Mouse (Mus musculus) leukemia stem cell, adult 10-12 weeks (primary cell): ENCODE measurements around the gene Psmc2. TPM values are rescaled to one million over a fixed set of nuclear protein-coding genes. Genes with fewer than 3 reads are reported as not detected.

Experiments used
- polyA plus RNA-seq: library from polyadenylated mRNA; stranded (reverse); fragments of >175 nt; gene quantifications from 2 replicates; pipeline ENCODE4 v1.2.3, GENCODE M21; 2012; ENCODE audit warnings: low replicate concordance

Gene Psmc2
- 4.0 and 13.4 TPM in 2 replicates for polyA plus RNA-seq

GRCm38 (mm10) chr5:21785053-21785452 lies at the start of gene Psmc2, which contains the start of gene Dnajc2:
Gene Psmc2 (plus strand): TSS chr5:21785283.
Gene Dnajc2 (minus strand): TSS chr5:21785251.

DNA sequence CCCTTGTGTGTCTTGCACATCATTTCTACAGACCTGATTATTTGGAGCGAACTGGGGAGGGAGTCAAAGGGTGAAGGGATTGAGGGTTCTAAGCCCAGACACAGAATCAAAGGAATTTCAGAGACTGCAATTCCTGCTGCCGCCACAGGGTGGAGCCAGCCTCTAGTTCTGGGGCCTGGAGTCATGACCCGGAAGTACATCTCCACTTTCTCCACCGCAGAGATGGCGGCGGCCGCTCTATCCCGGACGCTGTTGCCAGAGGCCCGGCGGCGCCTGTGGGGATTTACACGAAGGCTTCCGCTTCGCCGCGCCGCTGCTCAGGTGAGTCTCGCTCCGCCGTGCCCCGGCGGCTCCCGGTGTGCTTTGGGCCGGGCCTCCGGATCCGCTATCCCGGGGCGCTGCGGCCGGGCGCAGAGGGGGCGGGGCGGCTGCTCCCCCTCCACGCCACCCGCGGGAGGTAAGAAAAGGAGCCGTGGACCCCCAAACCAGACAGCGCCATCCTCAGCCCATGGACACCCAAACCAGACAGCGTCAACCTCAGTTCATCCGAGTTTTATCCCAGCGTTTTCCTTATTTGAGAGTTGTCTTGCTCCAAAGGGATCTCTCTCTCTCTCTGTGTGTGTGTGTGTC lies 48.0 kb upstream of the Psmc2 start, which contains the start of gene Pmpcb:
Gene Pmpcb (plus strand): TSS at position 186 of the 630 bp plus-strand sequence.

Other genes starting within 250 kb of the Psmc2 start
- not detected in 2 replicates for gene Lrrc17, start 241.7 kb upstream of the Psmc2 start, polyA plus RNA-seq
- gene Fbxl13, start 139.6 kb upstream of the Psmc2 start, polyA plus RNA-seq = 0.07 TPM in 1 of 2 replicates, not detected in the other
- gene Armc10, start 139.5 kb upstream of the Psmc2 start, polyA plus RNA-seq = 48.3 and 54.9 TPM in 2 replicates
- 0.74 and 1.4 TPM in 2 replicates for gene Napepld, start 83.9 kb upstream of the Psmc2 start, polyA plus RNA-seq
- 15.8 and 29.8 TPM in 2 replicates for gene Pmpcb, start 48.1 kb upstream of the Psmc2 start, polyA plus RNA-seq
- gene Dnajc2, start within 50 bp of the Psmc2 start, polyA plus RNA-seq = 76.0 and 114 TPM in 2 replicates
- gene Slc26a5, start 80.3 kb downstream of the Psmc2 start, polyA plus RNA-seq = not detected in 2 replicates